Mouse (Mus musculus) limb, embryonic 12.5 days (tissue): ENCODE results near the gene Rela. TPM values are rescaled to one million over a fixed set of nuclear protein-coding genes. Genes with fewer than 3 reads are reported as not detected.
A peak's percentile ranks its signal among the peaks of the same experiment; 100 is the strongest.

Source experiments
- ATAC-seq: fragments of 200-750 bp; cut with Nextera tagmentation; 2 replicates; pipeline ENCODE4 v1.8.0; 2017; ENCODE audit warnings: low read depth, moderate TSS enrichment; ENCODE audit not compliant: insufficient number of reproducible peaks, insufficient read depth, low FRiP score, low TSS enrichment
- H3K27ac ChIP-seq: fragments of 300-500 bp; sonication (generic); 2 replicates; pipeline ENCODE4 v1.5.1; 2016; ENCODE audit warnings: mild to moderate bottlenecking, moderate library complexity
- H3K27me3 ChIP-seq: fragments of 300-500 bp; sonication (generic); 2 replicates; pipeline ENCODE4 v1.6.1; 2016; ENCODE audit warnings: mild to moderate bottlenecking, moderate library complexity
- H3K36me3 ChIP-seq: fragments of 300-500 bp; sonication (generic); 2 replicates; pipeline ENCODE4 v1.6.1; 2016; ENCODE audit warnings: mild to moderate bottlenecking, moderate library complexity
- H3K4me1 ChIP-seq: fragments of 300-500 bp; sonication (generic); replicated peaks from 2 replicates; pipeline ENCODE4 v1.6.1; 2016
- H3K4me2 ChIP-seq: fragments of 300-500 bp; sonication (generic); 2 replicates; pipeline ENCODE4 v1.6.1; 2016; ENCODE audit warnings: mild to moderate bottlenecking, moderate library complexity
- H3K4me3 ChIP-seq: fragments of 300-500 bp; sonication (generic); replicated peaks from 2 replicates; pipeline ENCODE4 v1.5.1; 2016; ENCODE audit warnings: mild to moderate bottlenecking
- H3K9ac ChIP-seq: fragments of 300-500 bp; sonication (generic); replicated peaks from 2 replicates; pipeline ENCODE4 v1.6.1; 2016; ENCODE audit warnings: mild to moderate bottlenecking, moderate library complexity
- H3K9me3 ChIP-seq: fragments of 300-500 bp; sonication (generic); 2 replicates; pipeline ENCODE4 v1.6.1; 2016; ENCODE audit warnings: mild to moderate bottlenecking, moderate library complexity
- WGBS: fragments of 180-500 bp; shearing (Covaris S2); methylation state at CpG from one replicate; pipeline ENCODE4 v1.1.7; 2016; 5-methylcytosine and 5-hydroxymethylcytosine counted together
- polyA plus RNA-seq: library from polyadenylated mRNA; unstranded; fragments of >200 nt; fragmentation: Nextera tagmentation; extraction: Ambion mirVana; gene quantifications from 2 replicates; pipeline ENCODE4 v1.2.1, GENCODE M21; 2016

The Rela gene
- polyA plus RNA-seq, 1 experiment from 2014 or later = 45.9 TPM

GRCm38 (mm10) chr19:5609171-5609546 is 28.1 kb upstream of the Rela start:
- H3K27ac ChIP-seq = peak overlapping the region; percentile 98
- no peaks in the 10 kb centered on the region for H3K9me3 ChIP-seq
- peak overlapping the region; percentile 65 for H3K4me3 ChIP-seq
- H3K9ac ChIP-seq = peak overlapping the region; percentile 79
- peaks cover 49% of the 10 kb centered on the region for H3K36me3 ChIP-seq
- peak overlapping the region; percentile 69 for H3K4me2 ChIP-seq
- 63% methylated on average over 10 of the region's 10 CpGs for WGBS
- no peaks in the 10 kb centered on the region for H3K27me3 ChIP-seq
- no peak for ATAC-seq
- H3K4me1 ChIP-seq = peaks cover 19% of the 10 kb centered on the region

GRCm38 (mm10) chr19:5609547-5610404 is 27.5 kb upstream of the Rela start, which contains the start of gene Kat5:
TSS of gene Kat5 (minus strand) at chr19:5610237.
- no peaks in the 10 kb centered on the region for H3K9me3 ChIP-seq
- H3K4me1 ChIP-seq = peaks cover 19% of the 10 kb centered on the region
- H3K4me2 ChIP-seq = peak within 1 kb of the TSS; percentile 69
- H3K9ac ChIP-seq = peak within 1 kb of the TSS; percentile 79
- ATAC-seq = peak; percentile 87
- H3K27me3 ChIP-seq = no peaks in the 10 kb centered on the region
- peak within 1 kb of the TSS; percentile 98 for H3K27ac ChIP-seq
- H3K4me3 ChIP-seq = peak within 1 kb of the TSS; percentile 65
- 1% methylated on average over 55 of the region's 55 CpGs for WGBS
- peaks cover 43% of the 10 kb centered on the region for H3K36me3 ChIP-seq

- H3K9me3 ChIP-seq = no peaks in the 10 kb centered on the region
- WGBS = 76% methylated on average over 1 of the region's 1 CpGs
- H3K27ac ChIP-seq = no peak overlapping the region
- ATAC-seq = no peak
- no peak overlapping the region for H3K9ac ChIP-seq
- H3K27me3 ChIP-seq = no peaks in the 10 kb centered on the region
- H3K36me3 ChIP-seq = peaks cover 21% of the 10 kb centered on the region
- no peak overlapping the region for H3K4me2 ChIP-seq
- H3K4me3 ChIP-seq = no peak overlapping the region
- peaks cover 19% of the 10 kb centered on the region for H3K4me1 ChIP-seq
Observed at GRCm38 (mm10) chr19:5611973-5612372, 25.3 kb upstream of the Rela start.

- H3K36me3 ChIP-seq = peaks cover 12% of the 10 kb centered on the region
- no peaks in the 10 kb centered on the region for H3K9me3 ChIP-seq
- WGBS = 75% methylated on average over 3 of the region's 3 CpGs
- no peaks in the 10 kb centered on the region for H3K27me3 ChIP-seq
- ATAC-seq = no peak
- H3K4me2 ChIP-seq = no peak overlapping the region
- no peak overlapping the region for H3K27ac ChIP-seq
- H3K4me3 ChIP-seq = no peak overlapping the region
- H3K9ac ChIP-seq = no peak overlapping the region
- peaks cover 19% of the 10 kb centered on the region for H3K4me1 ChIP-seq
Observed at GRCm38 (mm10) chr19:5612762-5613411, 24.4 kb upstream of the Rela start.

- H3K9ac ChIP-seq = no peak overlapping the region
- H3K36me3 ChIP-seq = no peaks in the 10 kb centered on the region
- 64% methylated on average over 2 of the region's 2 CpGs for WGBS
- H3K4me1 ChIP-seq = peaks cover 7% of the 10 kb centered on the region
- ATAC-seq = no peak
- no peak overlapping the region for H3K27ac ChIP-seq
- H3K9me3 ChIP-seq = no peaks in the 10 kb centered on the region
- H3K4me3 ChIP-seq = no peak overlapping the region
- H3K27me3 ChIP-seq = no peaks in the 10 kb centered on the region
- no peak overlapping the region for H3K4me2 ChIP-seq
Observed at GRCm38 (mm10) chr19:5614953-5615352, 22.3 kb upstream of the Rela start.

GRCm38 (mm10) chr19:5620007-5620406 is 17.3 kb upstream of the Rela start:
- ATAC-seq = no peak
- no peak overlapping the region for H3K9ac ChIP-seq
- no peaks in the 10 kb centered on the region; the same call in 1 of the 2 replicates for H3K27me3 ChIP-seq
- H3K27ac ChIP-seq = no peak overlapping the region
- no peaks in the 10 kb centered on the region for H3K4me1 ChIP-seq
- no peak overlapping the region for H3K4me2 ChIP-seq
- H3K4me3 ChIP-seq = no peak overlapping the region
- WGBS = 80% methylated on average over 4 of the region's 4 CpGs
- no peaks in the 10 kb centered on the region for H3K9me3 ChIP-seq
- H3K36me3 ChIP-seq = no peaks in the 10 kb centered on the region

GRCm38 (mm10) chr19:5621884-5622283 is 15.4 kb upstream of the Rela start:
- H3K4me3 ChIP-seq = no peak overlapping the region
- no peaks in the 10 kb centered on the region for H3K9me3 ChIP-seq
- no peaks in the 10 kb centered on the region for H3K36me3 ChIP-seq
- H3K9ac ChIP-seq = no peak overlapping the region
- WGBS = 80% methylated on average over 5 of the region's 5 CpGs
- no peak overlapping the region for H3K27ac ChIP-seq
- H3K27me3 ChIP-seq = no peaks in the 10 kb centered on the region; the same call in 1 of the 2 replicates
- no peak overlapping the region for H3K4me2 ChIP-seq
- H3K4me1 ChIP-seq = no peaks in the 10 kb centered on the region
- no peak for ATAC-seq

- H3K4me2 ChIP-seq = no peak overlapping the region
Observed at GRCm38 (mm10) chr19:5625311-5625710, 12.0 kb upstream of the Rela start.

GRCm38 (mm10) chr19:5629907-5630306 is 7.4 kb upstream of the Rela start:
- H3K36me3 ChIP-seq = no peaks in the 10 kb centered on the region
- no peaks in the 10 kb centered on the region for H3K9me3 ChIP-seq
- no peak overlapping the region for H3K4me2 ChIP-seq
- H3K9ac ChIP-seq = no peak overlapping the region
- ATAC-seq = no peak
- no peaks in the 10 kb centered on the region for H3K4me1 ChIP-seq
- H3K4me3 ChIP-seq = no peak overlapping the region
- H3K27ac ChIP-seq = no peak overlapping the region
- no peaks in the 10 kb centered on the region for H3K27me3 ChIP-seq

More at GRCm38 (mm10) chr19:5625311-5625710, 12.0 kb upstream of the Rela start:
- Histone ChIP-seq H3K9ac (no peak overlapping the region), H3K27ac (no peak overlapping the region), H3K4me3 (no peak overlapping the region), H3K36me3 (no peaks in the 10 kb centered on the region), H3K27me3 (no peaks in the 10 kb centered on the region; the same call in 1 of the 2 replicates), H3K4me1 (no peaks in the 10 kb centered on the region), H3K9me3 (no peaks in the 10 kb centered on the region)
- no peak for ATAC-seq
- 79% methylated on average over 8 of the region's 8 CpGs for WGBS

GRCm38 (mm10) chr19:5632120-5632519 is 5.2 kb upstream of the Rela start:
- Histone ChIP-seq H3K27me3 (no peaks in the 10 kb centered on the region), H3K27ac (no peak overlapping the region), H3K9ac (no peak overlapping the region), H3K4me2 (no peak overlapping the region), H3K36me3 (no peaks in the 10 kb centered on the region), H3K4me3 (no peak overlapping the region), H3K9me3 (no peaks in the 10 kb centered on the region), H3K4me1 (peaks cover 8% of the 10 kb centered on the region; the same call in 1 of the 2 replicates)
- 78% methylated on average over 9 of the region's 9 CpGs for WGBS
- no peak for ATAC-seq

- Histone ChIP-seq H3K9me3 (no peaks in the 10 kb centered on the region), H3K4me3 (no peak overlapping the region), H3K27me3 (no peaks in the 10 kb centered on the region), H3K4me1 (peaks cover 20% of the 10 kb centered on the region), H3K9ac (no peak overlapping the region), H3K4me2 (no peak overlapping the region), H3K36me3 (peaks cover 28% of the 10 kb centered on the region), H3K27ac (no peak overlapping the region)
- WGBS = 82% methylated on average over 7 of the region's 7 CpGs
- ATAC-seq = no peak
Observed at GRCm38 (mm10) chr19:5636036-5636570, 1.2 kb upstream of the Rela start.
